Comparison of ENCODE assay signal across 13 mouse cellular contexts in genomic region chr10:17024294-17024665, GRCm38 (mm10).
DNase-seq lines count a peak whose midpoint lies in the region; ATAC-seq lines count a peak whose summit lies in the region.
"Had no signal": no experiment of that assay in that cellular context is flagged by ENCODE, and none has a peak within 500 bp of the region (broad histone marks: within the 10 kb centered on the region; RNA-seq: fewer than 3 reads in every experiment).

No protein-coding gene starts in this region.

- DNase-seq in forebrain, embryonic 14.5 days (ENCODE audit: low spot score), result no peak
- DNase-seq in right cerebral cortex, adult 2 months (ENCODE audit: low spot score in 2 of 2), result no peak
- no peak for DNase-seq in c-Kit-positive CD71-positive TER-119-positive erythroid progenitor cells, embryonic 14.5 days (ENCODE audit: low spot score)
- no peak for DNase-seq in kidney, adult 18-20 months
- DNase-seq: gastrocnemius, postnatal 10 days; kidney, adult 9 months; liver, postnatal 0 days had no signal

- H3K4me1 ChIP-seq in intestine, embryonic 16.5 days (ENCODE audit: control insufficient read depth, insufficient read depth, low read length), result no peaks in the 10 kb centered on the region
- H3K4me1 ChIP-seq in intestine, embryonic 15.5 days (replicated peaks), result no peaks in the 10 kb centered on the region
- H3K4me1 ChIP-seq in forebrain, embryonic 14.5 days (ENCODE audit: control insufficient read depth, insufficient read depth, low read length), result peaks cover 16% of the 10 kb centered on the region
- H3K4me1 ChIP-seq in hindbrain, embryonic 15.5 days (replicated peaks), result peaks cover 10% of the 10 kb centered on the region
- H3K4me1 ChIP-seq in neural tube, embryonic 14.5 days (ENCODE audit: control insufficient read depth, insufficient read depth, low read length), result peaks cover 3% of the 10 kb centered on the region; the same call in 1 of the 2 replicates
- H3K4me1 ChIP-seq: embryonic facial prominence, embryonic 15.5 days; heart, embryonic 15.5 days had no signal

- ATAC-seq in intestine, embryonic 16.5 days, result 0 out of 2 replicates have a peak, but pooled peaks have one; percentile 7
- no peak for ATAC-seq in intestine, embryonic 15.5 days
- ATAC-seq in forebrain, embryonic 14.5 days, result peak; percentile 49; the same call in 1 of the 2 replicates
- ATAC-seq in hindbrain, embryonic 15.5 days (ENCODE audit: low FRiP score, low read depth), result 0 out of 2 replicates have a peak, but pooled peaks have one; percentile 19
- peak; percentile 52; the same call in 1 of the 2 replicates for ATAC-seq in neural tube, embryonic 14.5 days (ENCODE audit: low read depth)
- ATAC-seq: liver, postnatal 0 days had no signal

- H3K36me3 ChIP-seq in intestine, embryonic 16.5 days (ENCODE audit: control insufficient read depth, insufficient read depth, low read length), result no peaks in the 10 kb centered on the region
- no peaks in the 10 kb centered on the region for H3K36me3 ChIP-seq in intestine, embryonic 15.5 days
- H3K36me3 ChIP-seq in forebrain, embryonic 14.5 days (ENCODE audit: control insufficient read depth, insufficient read depth, low read length), result no peaks in the 10 kb centered on the region
- no peaks in the 10 kb centered on the region for H3K36me3 ChIP-seq in hindbrain, embryonic 15.5 days
- no peaks in the 10 kb centered on the region for H3K36me3 ChIP-seq in neural tube, embryonic 14.5 days (ENCODE audit: control insufficient read depth, insufficient read depth, low read length)
- H3K36me3 ChIP-seq: embryonic facial prominence, embryonic 15.5 days; heart, embryonic 15.5 days had no signal

- H3K27ac ChIP-seq in intestine, embryonic 16.5 days (ENCODE audit: low read length), result no peak overlapping the region
- H3K27ac ChIP-seq in intestine, embryonic 15.5 days, result no peak overlapping the region
- no peak overlapping the region; the same call in 1 of the 2 replicates for H3K27ac ChIP-seq in forebrain, embryonic 14.5 days (ENCODE audit: low read depth, low read length)
- 0 out of 2 replicates have a peak overlapping the region, but pooled peaks have one; percentile 16 for H3K27ac ChIP-seq in hindbrain, embryonic 15.5 days (replicated peaks)
- peak overlapping the region; percentile 34; the same call in 1 of the 2 replicates for H3K27ac ChIP-seq in neural tube, embryonic 14.5 days (ENCODE audit: low read depth, low read length)
- H3K27ac ChIP-seq: embryonic facial prominence, embryonic 15.5 days; heart, embryonic 15.5 days had no signal

- no peaks in the 10 kb centered on the region for H3K27me3 ChIP-seq in intestine, embryonic 16.5 days (replicated peaks; ENCODE audit: control insufficient read depth, insufficient read depth, low read length)
- no peaks in the 10 kb centered on the region for H3K27me3 ChIP-seq in intestine, embryonic 15.5 days (replicated peaks)
- H3K27me3 ChIP-seq in forebrain, embryonic 14.5 days (replicated peaks; ENCODE audit: control insufficient read depth, insufficient read depth, low read length), result no peaks in the 10 kb centered on the region
- no peaks in the 10 kb centered on the region for H3K27me3 ChIP-seq in hindbrain, embryonic 15.5 days
- H3K27me3 ChIP-seq in neural tube, embryonic 14.5 days (ENCODE audit: control insufficient read depth, insufficient read depth, low read length), result no peaks in the 10 kb centered on the region
- H3K27me3 ChIP-seq: embryonic facial prominence, embryonic 15.5 days; heart, embryonic 15.5 days had no signal

- H3K9ac ChIP-seq in intestine, embryonic 16.5 days (ENCODE audit: low read depth, low read length), result no peak overlapping the region
- no peak overlapping the region for H3K9ac ChIP-seq in intestine, embryonic 15.5 days
- H3K9ac ChIP-seq in forebrain, embryonic 14.5 days (ENCODE audit: low read length), result no peak overlapping the region
- no peak overlapping the region for H3K9ac ChIP-seq in hindbrain, embryonic 15.5 days
- no peak overlapping the region for H3K9ac ChIP-seq in neural tube, embryonic 14.5 days (replicated peaks; ENCODE audit: low read depth, low read length)
- H3K9ac ChIP-seq: embryonic facial prominence, embryonic 15.5 days; heart, embryonic 15.5 days; liver, postnatal 0 days had no signal

- no peak overlapping the region for H3K4me3 ChIP-seq in intestine, embryonic 16.5 days (ENCODE audit: low read length)
- H3K4me3 ChIP-seq in intestine, embryonic 15.5 days (replicated peaks), result no peak overlapping the region
- H3K4me3 ChIP-seq in forebrain, embryonic 14.5 days (ENCODE audit: low read depth, low read length), result no peak overlapping the region
- no peak overlapping the region for H3K4me3 ChIP-seq in hindbrain, embryonic 15.5 days
- no peak overlapping the region for H3K4me3 ChIP-seq in neural tube, embryonic 14.5 days (ENCODE audit: low read depth, low read length)
- H3K4me3 ChIP-seq: embryonic facial prominence, embryonic 15.5 days; heart, embryonic 15.5 days had no signal

- 89% methylated on average over 1 of the region's 1 CpGs for WGBS in intestine, embryonic 16.5 days
- WGBS in intestine, embryonic 15.5 days, result 85% methylated on average over 1 of the region's 1 CpGs
- WGBS in forebrain, embryonic 14.5 days, result 34% methylated on average over 1 of the region's 1 CpGs
- WGBS in hindbrain, embryonic 15.5 days, result 33% methylated on average over 1 of the region's 1 CpGs
- WGBS in neural tube, embryonic 14.5 days, result 46% methylated on average over 1 of the region's 1 CpGs

- no peak overlapping the region for H3K4me2 ChIP-seq in intestine, embryonic 16.5 days (ENCODE audit: low read depth, low read length)
- H3K4me2 ChIP-seq in intestine, embryonic 15.5 days (replicated peaks), result no peak overlapping the region
- H3K4me2 ChIP-seq in forebrain, embryonic 14.5 days (ENCODE audit: low read length), result no peak overlapping the region
- no peak overlapping the region for H3K4me2 ChIP-seq in hindbrain, embryonic 15.5 days
- H3K4me2 ChIP-seq in neural tube, embryonic 14.5 days (ENCODE audit: low read depth, low read length), result peak overlapping the region; percentile 14; the same call in 1 of the 2 replicates
- H3K4me2 ChIP-seq: embryonic facial prominence, embryonic 15.5 days; heart, embryonic 15.5 days had no signal

- H3K9me3 ChIP-seq in intestine, embryonic 16.5 days (ENCODE audit: control insufficient read depth, low read length), result no peaks in the 10 kb centered on the region
- H3K9me3 ChIP-seq in intestine, embryonic 15.5 days, result no peaks in the 10 kb centered on the region
- no peaks in the 10 kb centered on the region for H3K9me3 ChIP-seq in forebrain, embryonic 14.5 days (replicated peaks; ENCODE audit: control insufficient read depth, low read length)
- H3K9me3 ChIP-seq in hindbrain, embryonic 15.5 days, result no peaks in the 10 kb centered on the region
- no peaks in the 10 kb centered on the region for H3K9me3 ChIP-seq in neural tube, embryonic 14.5 days (ENCODE audit: control insufficient read depth, low read length)
- H3K9me3 ChIP-seq: embryonic facial prominence, embryonic 15.5 days; heart, embryonic 15.5 days had no signal

Comparison
In these comparisons a context has a peak if more than half of its experiments do, and no peak if none do; other contexts are left out.
1. H3K27ac ChIP-seq: peak in hindbrain, embryonic 15.5 days (single experiment) and neural tube, embryonic 14.5 days (single experiment); none in intestine, embryonic 16.5 days (single experiment), intestine, embryonic 15.5 days (single experiment) and forebrain, embryonic 14.5 days (single experiment).